Mouse (Mus musculus): Measurements from ENCODE around the gene Hypk.

- TF ChIP-seq CTCF (IDR thresholded peaks at IDR 0.05; ENCODE audit: low read depth) (no peak), EP300 (IDR thresholded peaks at IDR 0.05; ENCODE audit: low read depth) (no peak)
Measured at GRCm38 (mm10) chr2:121412843-121413386, 40.2 kb upstream of the Hypk start.

Measured in liver, embryonic 14.5 days (tissue).